Mouse (Mus musculus) thymus, postnatal 36 days (tissue): Measurements from ENCODE around the gene Olfr1324.
"Not testable (repeated sequence)": the region's sequence is repeated elsewhere in the genome, so short reads cannot be mapped to it uniquely, and the experiment has no call there.

Experiments used
- DNase-seq, 2 experiments: peaks; one replicate each; pipeline ENCODE4 v3.0.0; 2022; ENCODE audit warnings: mixed read lengths in 2 of 2

The Olfr1324 gene

GRCm38 (mm10) chrX:50428398-50428797 is at the start of gene Olfr1324:
Gene Olfr1324 (minus strand): TSS chrX:50428498.
- no peak for DNase-seq

- DNase-seq, result not testable (repeated sequence)
Measured at GRCm38 (mm10) chrX:50470341-50470740, 42.0 kb upstream of the Olfr1324 start.

DNA sequence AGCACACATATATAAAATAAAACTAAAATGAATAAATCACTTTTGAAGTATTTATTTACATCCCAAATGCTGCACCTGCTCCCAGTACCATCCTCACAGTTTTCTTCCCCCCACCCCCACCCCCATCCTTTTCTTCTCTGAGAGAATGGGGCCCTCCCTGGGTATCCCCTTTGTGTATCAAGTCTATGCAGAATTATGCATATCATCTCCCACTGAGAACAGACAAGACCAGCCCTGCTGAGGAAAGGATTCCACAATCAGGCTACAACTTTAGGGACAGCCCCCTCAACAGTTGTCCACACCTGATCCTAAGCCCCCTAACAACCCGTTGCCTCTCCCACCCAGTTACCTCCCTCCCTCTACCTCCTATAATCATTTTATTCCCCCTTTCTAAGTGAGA is 27.8 kb upstream of the Olfr1324 start:
- DNase-seq, result no peak

DNA sequence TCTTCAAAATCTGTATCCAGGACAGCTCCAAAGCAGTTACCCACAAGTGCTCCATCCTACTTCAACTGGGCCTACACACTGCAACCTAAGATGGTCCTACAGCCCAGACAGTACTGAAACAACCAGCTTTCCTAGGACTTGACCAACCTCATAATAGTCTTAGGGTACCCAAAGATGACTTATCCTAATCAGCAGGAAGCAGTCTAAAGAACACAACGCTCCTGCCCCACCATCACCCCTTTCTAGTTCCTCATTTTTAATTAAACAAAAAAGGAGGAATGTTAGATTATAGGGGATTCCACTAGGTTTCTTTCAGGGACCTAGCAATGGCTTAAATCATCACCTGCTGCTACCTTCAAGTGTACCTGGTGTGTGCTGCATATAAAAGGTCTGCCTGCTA is 15.1 kb upstream of the Olfr1324 start:
- DNase-seq, result no peak

DNA sequence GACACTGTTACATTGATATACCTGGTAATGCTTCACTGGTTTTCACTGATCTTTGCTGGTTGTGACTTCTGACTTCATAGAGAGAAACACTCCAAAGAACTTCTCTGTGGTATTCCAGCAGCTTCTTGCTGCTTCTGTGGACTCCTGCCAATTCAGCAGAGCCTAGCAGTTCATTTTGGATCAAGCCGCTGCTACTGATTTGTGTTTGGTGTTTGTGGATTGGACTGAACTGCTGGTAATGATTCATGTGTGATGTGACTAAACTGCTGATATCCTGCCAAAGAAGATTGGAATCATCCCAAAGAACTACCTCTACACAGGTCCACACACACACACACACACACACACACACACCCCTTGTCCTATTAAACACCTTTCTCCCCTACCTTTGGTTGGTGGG is 14.4 kb upstream of the Olfr1324 start:
- no peak for DNase-seq

- DNase-seq, result no peak
Measured at GRCm38 (mm10) chrX:50432499-50432898, 4.2 kb upstream of the Olfr1324 start.

GRCm38 (mm10) chrX:50427712-50428328 is 478 bp downstream of the Olfr1324 start:
- DNase-seq, result no peak

- no peak for DNase-seq
Measured at GRCm38 (mm10) chrX:50425899-50426436, 2.3 kb downstream of the Olfr1324 start.

DNA sequence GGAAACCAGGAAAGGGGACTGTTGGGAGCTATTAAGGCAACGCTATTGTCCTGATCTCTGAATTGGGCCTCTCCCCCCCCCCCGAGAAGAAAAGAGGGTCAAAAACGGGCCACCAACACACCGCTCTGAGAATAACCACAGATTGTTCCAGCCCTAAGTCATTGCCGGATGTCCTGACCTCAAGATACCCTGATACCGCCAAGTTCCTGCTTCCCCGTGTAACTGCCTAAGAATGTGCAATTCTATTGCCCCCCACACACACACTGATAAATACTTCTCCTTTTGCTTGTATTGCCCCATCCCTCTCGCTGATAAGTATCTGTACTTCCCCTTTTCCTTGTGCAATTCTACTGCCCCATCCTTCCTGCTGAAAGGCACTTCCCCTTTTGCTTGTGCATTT is 17.9 kb downstream of the Olfr1324 start:
- not testable (repeated sequence) for DNase-seq

GRCm38 (mm10) chrX:50390616-50391015 is 37.7 kb downstream of the Olfr1324 start:
- not testable (repeated sequence) for DNase-seq

DNA sequence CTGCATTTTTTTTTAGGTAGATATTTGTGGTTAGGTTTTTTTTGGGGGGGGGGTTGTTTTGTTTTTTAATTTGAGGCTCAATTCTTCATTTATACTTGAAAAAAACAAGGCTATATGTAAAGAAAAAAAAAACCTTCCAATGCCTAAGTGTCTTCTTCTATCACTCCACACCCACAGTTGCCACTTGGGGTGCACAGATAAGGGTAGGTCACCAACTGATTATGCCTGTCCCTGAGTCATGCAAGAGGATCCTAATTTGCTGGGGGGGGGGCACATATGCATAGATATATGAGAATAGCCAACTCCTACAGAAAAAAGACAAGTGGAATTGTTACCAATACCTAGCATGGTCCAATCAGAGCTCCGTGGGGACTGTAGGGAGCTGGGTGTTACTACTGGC is 53.3 kb downstream of the Olfr1324 start:
- no peak for DNase-seq
